Mouse (Mus musculus) T-cell, adult 2 months (primary cell): ENCODE data around the gene Zdhhc18.
"Not testable (repeated sequence)": the region's sequence is repeated elsewhere in the genome, so short reads cannot be mapped to it uniquely, and the experiment has no call there.

Experiments used
- DNase-seq: peaks from one replicate; pipeline ENCODE4 v3.0.0; 2022; ENCODE audit warnings: low spot score

The Zdhhc18 gene

GRCm38 (mm10) chr4:133662945-133663344 is 13.0 kb upstream of the Zdhhc18 start:
- no peak for DNase-seq

- DNase-seq, result no peak
Measured at GRCm38 (mm10) chr4:133662421-133662820, 12.5 kb upstream of the Zdhhc18 start.

GRCm38 (mm10) chr4:133660193-133661155 is 10.5 kb upstream of the Zdhhc18 start:
- no peak for DNase-seq

- no peak for DNase-seq
Measured at GRCm38 (mm10) chr4:133659497-133660192, 9.7 kb upstream of the Zdhhc18 start.

GRCm38 (mm10) chr4:133658729-133659128 is 8.8 kb upstream of the Zdhhc18 start:
- DNase-seq, result no peak

- DNase-seq, result no peak
Measured at GRCm38 (mm10) chr4:133657829-133658458, 8.0 kb upstream of the Zdhhc18 start.

- DNase-seq, result no peak
Measured at GRCm38 (mm10) chr4:133656997-133657396, 7.0 kb upstream of the Zdhhc18 start.

- DNase-seq, result no peak
Measured at GRCm38 (mm10) chr4:133656294-133656693, 6.3 kb upstream of the Zdhhc18 start.

- DNase-seq, result not testable (repeated sequence)
Measured at GRCm38 (mm10) chr4:133654070-133654469, 4.1 kb upstream of the Zdhhc18 start.

GRCm38 (mm10) chr4:133652746-133653145 is 2.8 kb upstream of the Zdhhc18 start:
- no peak for DNase-seq

- no peak for DNase-seq
Measured at GRCm38 (mm10) chr4:133651986-133652385, 2.0 kb upstream of the Zdhhc18 start.

GRCm38 (mm10) chr4:133651445-133651844 is 1.5 kb upstream of the Zdhhc18 start:
- DNase-seq, result no peak

- not testable (repeated sequence) for DNase-seq
Measured at GRCm38 (mm10) chr4:133649464-133649863, 490 bp downstream of the Zdhhc18 start.

- no peak for DNase-seq
Measured at GRCm38 (mm10) chr4:133645680-133646079, 4.3 kb downstream of the Zdhhc18 start.

- no peak for DNase-seq
Measured at GRCm38 (mm10) chr4:133645195-133645594, 4.8 kb downstream of the Zdhhc18 start.

GRCm38 (mm10) chr4:133634043-133634410 is 15.9 kb downstream of the Zdhhc18 start:
- DNase-seq, result no peak

- peak; percentile 92 for DNase-seq
Measured at GRCm38 (mm10) chr4:133633332-133634042, 16.5 kb downstream of the Zdhhc18 start.

- peak; percentile 52 for DNase-seq
Measured at GRCm38 (mm10) chr4:133632483-133633327, 17.2 kb downstream of the Zdhhc18 start.

- DNase-seq, result peak; percentile 53
Measured at GRCm38 (mm10) chr4:133631769-133632411, 18.1 kb downstream of the Zdhhc18 start.

GRCm38 (mm10) chr4:133631071-133631768 is 18.7 kb downstream of the Zdhhc18 start:
- no peak for DNase-seq
